Mouse (Mus musculus) kidney, embryonic 16.5 days (tissue): ENCODE data around the gene Thsd7b. TPM values are rescaled to one million over a fixed set of nuclear protein-coding genes. Genes with fewer than 3 reads are reported as not detected.

Experiments
- ATAC-seq: fragments of 200-750 bp; cut with Nextera tagmentation; 2 replicates; pipeline ENCODE4 v1.8.0; 2017; ENCODE audit warnings: moderate TSS enrichment; ENCODE audit not compliant: low FRiP score, low TSS enrichment
- H3K27ac ChIP-seq: fragments of 300-500 bp; sonication (generic); 2 replicates; pipeline ENCODE4 v1.5.1; 2014; ENCODE audit warnings: low read length
- H3K27me3 ChIP-seq: fragments of 300-500 bp; sonication (generic); 2 replicates; pipeline ENCODE4 v1.6.1; 2014; ENCODE audit warnings: low read length, control low read depth, mixed read lengths; ENCODE audit not compliant: insufficient read depth
- H3K36me3 ChIP-seq: fragments of 300-500 bp; sonication (generic); 2 replicates; pipeline ENCODE4 v1.6.1; 2014; ENCODE audit warnings: low read length, control low read depth, mixed read lengths; ENCODE audit not compliant: insufficient read depth
- H3K4me1 ChIP-seq: fragments of 300-500 bp; sonication (generic); 2 replicates; pipeline ENCODE4 v1.6.1; 2014; ENCODE audit warnings: low read length, control low read depth, mixed read lengths; ENCODE audit not compliant: insufficient read depth
- H3K4me2 ChIP-seq: fragments of 300-500 bp; sonication (generic); replicated peaks from 2 replicates; pipeline ENCODE4 v1.6.1; 2014; ENCODE audit warnings: low read depth, low read length
- H3K4me3 ChIP-seq: fragments of 300-500 bp; sonication (generic); 2 replicates; pipeline ENCODE4 v1.5.1; 2014; ENCODE audit warnings: mild to moderate bottlenecking, low read length
- H3K9ac ChIP-seq: fragments of 300-500 bp; sonication (generic); replicated peaks from 2 replicates; pipeline ENCODE4 v1.6.1; 2014; ENCODE audit warnings: low read length
- H3K9me3 ChIP-seq: fragments of 300-500 bp; sonication (generic); 2 replicates; pipeline ENCODE4 v1.6.1; 2016; ENCODE audit warnings: low read length, control low read depth
- WGBS: fragments of 180-500 bp; shearing (Covaris S2); extraction: QIAGEN DNeasy Blood & Tissue Kit; methylation state at CpG from one replicate; pipeline ENCODE4 v1.1.7; 2014; 5-methylcytosine and 5-hydroxymethylcytosine counted together
- polyA plus RNA-seq: library from polyadenylated mRNA; unstranded; fragments of >200 nt; fragmentation: Nextera tagmentation; extraction: Ambion mirVana; gene quantifications from 2 replicates; pipeline ENCODE4 v1.2.1, GENCODE M21; 2015

Gene Thsd7b
- polyA plus RNA-seq, 1 experiment from 2014 or later: 0.65 TPM

DNA sequence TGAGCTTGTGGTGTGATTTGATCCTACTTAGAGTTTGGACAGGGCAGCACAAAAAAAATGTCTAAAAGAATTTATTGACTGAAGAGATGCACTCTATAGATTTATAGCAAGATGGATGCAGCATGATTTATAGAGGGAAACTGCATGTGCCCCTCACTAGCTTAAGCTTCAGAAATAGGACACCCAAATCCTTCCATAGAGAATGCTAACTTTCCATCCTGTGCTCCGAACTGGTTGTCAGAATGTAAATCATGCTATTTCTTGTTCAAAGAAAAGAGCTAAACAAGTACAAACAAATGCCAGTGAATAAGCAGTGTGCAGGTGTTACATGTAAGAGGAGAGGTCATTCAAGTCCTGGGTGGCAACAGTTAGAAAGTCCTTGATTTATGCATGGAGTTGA, 402.8 kb downstream of the Thsd7b start:
- Histone ChIP-seq H3K36me3 (no peaks in the 10 kb centered on the region), H3K27ac (no peak overlapping the region), H3K27me3 (no peaks in the 10 kb centered on the region), H3K4me2 (no peak overlapping the region), H3K9ac (no peak overlapping the region), H3K4me3 (no peak overlapping the region), H3K9me3 (no peaks in the 10 kb centered on the region), H3K4me1 (no peaks in the 10 kb centered on the region)
- ATAC-seq: peak; percentile 67; the same call in 1 of the 2 replicates
- WGBS: 16% methylated on average over 1 of the region's 1 CpGs

DNA sequence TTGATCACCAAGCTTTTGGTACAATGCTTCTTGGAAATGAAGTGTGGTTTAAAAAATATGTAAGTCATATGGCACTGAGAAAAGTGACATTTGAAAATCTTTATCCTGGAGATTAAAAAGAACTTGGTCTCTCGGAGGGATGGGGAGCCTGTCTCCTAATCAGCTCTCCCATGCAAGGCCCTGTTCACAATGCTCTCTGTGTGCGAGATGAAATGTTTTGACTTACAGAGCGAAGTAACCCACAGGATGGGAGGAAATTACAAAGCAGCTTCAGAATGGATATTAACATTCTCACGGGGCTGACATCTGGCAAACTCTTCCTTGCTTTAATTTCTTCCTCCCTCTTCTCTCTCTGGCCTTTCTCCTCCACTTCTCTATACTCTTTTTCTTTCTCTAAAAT, 405.7 kb downstream of the Thsd7b start:
- Histone ChIP-seq H3K9ac (no peak overlapping the region), H3K27ac (no peak overlapping the region), H3K4me2 (no peak overlapping the region), H3K4me3 (no peak overlapping the region), H3K9me3 (no peaks in the 10 kb centered on the region), H3K4me1 (no peaks in the 10 kb centered on the region), H3K36me3 (no peaks in the 10 kb centered on the region), H3K27me3 (no peaks in the 10 kb centered on the region)
- 56% methylated on average over 4 of the region's 4 CpGs for WGBS
- no peak for ATAC-seq

DNA sequence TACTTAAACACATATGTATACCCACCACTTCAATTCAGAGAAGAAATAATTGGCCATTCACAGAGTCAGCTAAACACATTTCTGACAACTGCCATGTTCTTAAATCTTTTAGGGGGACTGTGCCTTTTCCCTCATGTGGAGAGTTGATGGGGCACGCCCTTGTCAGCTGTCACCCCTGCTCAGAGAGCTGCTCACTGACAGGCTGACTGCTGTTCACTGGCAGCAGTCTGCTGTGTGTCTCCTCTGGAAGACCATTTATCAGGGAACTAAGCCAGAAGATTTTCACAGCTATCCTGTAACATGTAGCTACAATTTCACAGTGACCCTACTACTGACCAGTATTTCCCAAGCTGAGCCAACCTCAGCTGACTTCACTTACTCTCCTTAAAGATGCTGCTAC, 432.6 kb downstream of the Thsd7b start:
- H3K36me3 ChIP-seq: no peaks in the 10 kb centered on the region
- no peak overlapping the region for H3K9ac ChIP-seq
- H3K4me3 ChIP-seq: no peak overlapping the region
- H3K4me1 ChIP-seq: no peaks in the 10 kb centered on the region
- 79% methylated on average over 1 of the region's 1 CpGs for WGBS
- H3K27ac ChIP-seq: no peak overlapping the region
- no peaks in the 10 kb centered on the region for H3K27me3 ChIP-seq
- no peak overlapping the region for H3K4me2 ChIP-seq
- ATAC-seq: no peak
- H3K9me3 ChIP-seq: no peaks in the 10 kb centered on the region

DNA sequence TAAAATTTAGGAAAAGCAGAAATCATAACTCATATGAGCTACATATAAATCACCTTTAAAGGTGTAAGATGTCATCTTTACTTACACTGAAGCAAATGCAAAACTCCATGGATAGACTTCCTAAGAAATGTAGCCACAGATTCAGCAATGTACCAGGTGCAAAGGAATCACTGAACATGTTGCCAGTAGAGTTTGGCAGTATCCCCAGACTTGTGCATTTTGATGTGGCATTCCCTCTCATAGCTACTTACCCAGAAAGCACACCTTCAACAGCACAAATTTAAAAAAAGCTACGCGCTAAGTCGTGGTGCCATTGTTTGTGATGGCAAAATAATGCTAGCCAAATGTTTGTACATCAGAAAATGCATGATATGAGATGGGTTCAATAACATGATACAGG, 439.6 kb downstream of the Thsd7b start:
- Histone ChIP-seq H3K27ac (no peak overlapping the region), H3K36me3 (no peaks in the 10 kb centered on the region), H3K4me3 (no peak overlapping the region), H3K4me1 (no peaks in the 10 kb centered on the region), H3K9me3 (no peaks in the 10 kb centered on the region), H3K27me3 (no peaks in the 10 kb centered on the region), H3K9ac (no peak overlapping the region), H3K4me2 (no peak overlapping the region)
- WGBS: 91% methylated on average over 3 of the region's 3 CpGs
- no peak for ATAC-seq

DNA sequence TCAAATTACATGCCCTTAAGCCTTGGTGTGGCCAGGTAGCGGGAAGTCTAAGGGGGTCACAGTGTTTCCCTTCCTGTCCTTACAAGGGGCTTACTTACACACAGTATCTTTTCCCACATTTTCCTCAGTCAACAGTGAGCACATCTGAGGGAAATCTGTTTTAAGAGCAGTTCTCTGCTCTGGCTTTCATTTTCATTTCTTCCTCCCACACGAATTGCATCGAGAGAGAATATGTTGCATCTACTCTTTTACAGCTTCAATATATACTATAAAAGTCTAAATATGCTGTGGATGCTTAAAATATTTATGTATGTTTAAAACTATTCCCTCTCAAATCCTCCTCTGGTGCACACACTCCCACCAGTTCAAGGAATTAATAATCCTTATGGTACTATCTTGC, 440.5 kb downstream of the Thsd7b start:
- no peak overlapping the region for H3K4me2 ChIP-seq
- 43% methylated on average over 3 of the region's 3 CpGs for WGBS
- ATAC-seq: no peak
- H3K4me1 ChIP-seq: no peaks in the 10 kb centered on the region
- H3K27ac ChIP-seq: no peak overlapping the region
- no peaks in the 10 kb centered on the region for H3K27me3 ChIP-seq
- H3K9me3 ChIP-seq: no peaks in the 10 kb centered on the region
- no peak overlapping the region for H3K4me3 ChIP-seq
- H3K36me3 ChIP-seq: no peaks in the 10 kb centered on the region
- H3K9ac ChIP-seq: no peak overlapping the region

DNA sequence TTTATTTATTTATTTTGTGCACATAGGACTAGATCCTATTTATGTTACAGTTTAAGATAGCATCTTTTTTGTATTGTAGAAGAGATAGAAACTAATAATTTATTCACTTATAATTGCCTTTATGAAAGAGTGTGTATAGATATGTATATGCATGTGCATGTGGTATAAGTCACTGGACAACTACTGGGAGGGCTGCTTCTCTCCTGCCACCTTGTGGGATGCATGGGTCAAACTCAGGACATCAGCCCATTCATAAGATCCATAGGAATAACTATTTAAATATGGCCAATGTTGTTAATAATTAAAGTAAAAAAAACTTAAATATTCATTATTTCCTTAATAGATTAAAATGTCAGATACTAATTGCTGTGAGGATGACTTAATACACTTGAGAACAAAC, 446.5 kb downstream of the Thsd7b start:
- H3K27ac ChIP-seq: no peak overlapping the region
- no peaks in the 10 kb centered on the region for H3K9me3 ChIP-seq
- H3K4me2 ChIP-seq: no peak overlapping the region
- H3K4me1 ChIP-seq: no peaks in the 10 kb centered on the region
- H3K36me3 ChIP-seq: no peaks in the 10 kb centered on the region
- ATAC-seq: no peak
- no peaks in the 10 kb centered on the region for H3K27me3 ChIP-seq
- H3K4me3 ChIP-seq: no peak overlapping the region
- H3K9ac ChIP-seq: no peak overlapping the region

DNA sequence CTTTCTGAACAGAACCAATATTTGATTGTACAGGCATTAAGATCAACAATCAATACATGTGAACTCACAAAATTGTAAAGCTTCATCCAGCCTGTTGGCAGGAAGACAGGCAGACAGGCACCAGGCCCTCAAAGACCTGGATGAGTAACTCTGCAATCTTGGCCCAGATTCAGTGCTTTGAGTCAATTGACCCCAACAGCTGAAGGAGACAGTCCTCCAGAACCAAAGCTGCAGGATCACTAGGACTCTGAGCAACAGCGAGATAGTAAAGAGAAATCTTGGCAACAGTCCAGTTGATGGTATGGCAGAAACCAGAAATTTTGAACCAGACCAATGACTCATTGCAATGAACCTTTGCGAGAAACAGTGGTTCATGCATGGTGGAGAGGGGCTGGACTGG, 458.9 kb downstream of the Thsd7b start:
- WGBS: 80% methylated on average over 2 of the region's 2 CpGs
- no peak overlapping the region for H3K9ac ChIP-seq

DNA sequence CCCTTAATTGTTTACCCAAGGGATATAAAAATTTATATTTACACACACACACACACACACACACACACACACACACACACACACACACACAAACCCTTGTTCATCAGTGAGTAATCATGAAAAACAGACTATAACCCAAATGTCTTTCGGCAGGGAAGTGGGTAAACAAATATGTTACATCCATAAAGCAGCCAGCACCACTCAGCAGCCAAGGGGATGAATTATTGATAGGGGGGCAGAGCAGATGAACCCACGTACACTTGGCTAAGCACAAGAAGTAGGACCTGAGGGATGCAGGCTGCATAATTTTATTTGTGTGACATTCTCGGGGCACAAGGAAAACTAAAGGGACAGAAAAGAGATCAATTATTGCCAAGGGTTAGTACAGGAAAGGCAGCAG, 474.5 kb downstream of the Thsd7b start:
- H3K9me3 ChIP-seq: no peaks in the 10 kb centered on the region
- H3K9ac ChIP-seq: no peak overlapping the region
- H3K27me3 ChIP-seq: no peaks in the 10 kb centered on the region
- no peaks in the 10 kb centered on the region for H3K4me1 ChIP-seq
- 46% methylated on average over 3 of the region's 3 CpGs for WGBS
- H3K36me3 ChIP-seq: no peaks in the 10 kb centered on the region
- no peak overlapping the region for H3K4me3 ChIP-seq
- H3K27ac ChIP-seq: no peak overlapping the region
- ATAC-seq: no peak
- H3K4me2 ChIP-seq: no peak overlapping the region

More for the DNA sequence above, 458.9 kb downstream of the Thsd7b start:
- Histone ChIP-seq H3K4me1 (no peaks in the 10 kb centered on the region), H3K4me3 (no peak overlapping the region), H3K27ac (no peak overlapping the region), H3K36me3 (no peaks in the 10 kb centered on the region), H3K4me2 (no peak overlapping the region), H3K27me3 (no peaks in the 10 kb centered on the region), H3K9me3 (no peaks in the 10 kb centered on the region)
- no peak for ATAC-seq

DNA sequence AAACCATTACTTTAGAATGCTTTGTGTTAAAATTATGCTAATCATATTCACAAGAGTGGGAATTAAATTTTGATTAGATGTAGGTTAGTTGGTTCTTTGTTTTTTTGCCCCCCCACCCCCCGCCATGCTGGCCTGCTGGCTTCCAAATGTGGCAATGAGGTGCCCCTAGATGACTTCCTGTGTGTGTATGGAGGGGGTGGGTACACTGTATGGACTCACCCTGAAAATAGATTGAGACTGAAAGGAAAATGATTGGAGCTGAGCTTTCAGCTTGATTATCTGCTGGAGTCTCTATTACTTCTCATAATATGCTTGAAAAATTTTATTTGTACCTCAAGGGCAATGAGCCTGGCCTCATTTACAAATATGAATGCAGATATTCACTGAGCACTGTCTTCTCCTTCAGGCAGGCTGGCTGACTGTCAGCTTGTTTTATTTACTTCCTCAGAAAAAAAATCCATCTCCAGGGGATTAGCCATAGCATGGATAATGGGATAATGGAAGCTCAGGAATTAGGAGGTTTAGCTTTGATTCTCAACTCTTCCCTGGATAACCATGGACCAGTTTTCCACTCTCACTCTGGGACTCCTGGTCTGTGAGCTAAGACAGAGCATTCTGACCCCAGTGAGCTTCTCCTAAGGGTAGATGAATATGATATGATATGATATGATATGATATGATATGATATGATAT, 483.6 kb downstream of the Thsd7b start:
- Histone ChIP-seq H3K9me3 (no peaks in the 10 kb centered on the region), H3K27ac (no peak overlapping the region), H3K4me2 (no peak overlapping the region), H3K4me1 (no peaks in the 10 kb centered on the region), H3K36me3 (no peaks in the 10 kb centered on the region), H3K4me3 (no peak overlapping the region), H3K9ac (no peak overlapping the region), H3K27me3 (no peaks in the 10 kb centered on the region)
- ATAC-seq: no peak
- 80% methylated on average over 1 of the region's 1 CpGs for WGBS

DNA sequence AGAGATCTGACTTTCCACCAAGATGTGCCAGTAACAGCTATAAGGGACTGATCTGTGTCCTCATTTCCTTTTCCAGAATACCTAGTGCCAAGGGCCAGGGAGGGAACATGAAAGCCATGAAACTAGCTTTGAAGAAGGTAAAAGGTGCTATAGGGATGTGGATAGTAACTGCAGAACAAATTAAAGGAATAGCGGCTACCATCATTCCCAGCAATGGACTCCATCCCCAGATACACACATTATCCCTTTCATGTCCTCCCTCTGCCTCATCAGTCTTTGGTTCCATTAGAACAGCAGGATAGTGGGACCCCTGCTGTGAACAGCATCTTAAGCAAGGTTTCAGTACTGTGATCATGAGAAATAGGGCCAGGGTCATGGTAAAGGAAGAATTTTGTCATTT, 485.9 kb downstream of the Thsd7b start:
- Histone ChIP-seq H3K4me3 (no peak overlapping the region), H3K4me2 (no peak overlapping the region), H3K9me3 (no peaks in the 10 kb centered on the region), H3K9ac (no peak overlapping the region), H3K4me1 (no peaks in the 10 kb centered on the region), H3K27ac (no peak overlapping the region), H3K36me3 (no peaks in the 10 kb centered on the region), H3K27me3 (no peaks in the 10 kb centered on the region)
- no peak for ATAC-seq
- 78% methylated on average over 1 of the region's 1 CpGs for WGBS
